Mouse (Mus musculus): ENCODE measurements at regions not wholly inside any gene's neighbourhood (a gene's known extent, or its start where the extent isn't known, plus 50 kb on each side); places are given as distances from the start of the nearest gene placed in this dataset.

DNA sequence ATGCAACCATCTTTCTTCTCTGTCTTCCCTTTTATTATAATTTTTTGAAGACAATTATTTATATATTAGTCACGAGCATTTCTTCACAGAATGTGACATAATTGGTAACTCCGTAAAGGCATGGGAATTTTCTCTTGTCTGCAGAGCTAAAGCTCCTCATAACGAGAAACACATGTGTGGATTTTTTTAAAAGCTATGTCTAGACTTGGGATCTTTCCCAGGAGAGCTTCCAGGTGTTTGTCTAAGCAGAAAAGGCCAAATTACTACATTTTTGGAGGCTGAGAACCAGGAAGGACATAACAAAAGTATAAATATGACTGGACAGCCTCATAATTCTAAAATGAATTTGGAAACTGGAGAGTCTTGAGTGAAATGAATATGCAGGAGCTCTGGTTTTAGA lies 125.2 kb upstream of the Tmc3 start:
- no peak for TF ChIP-seq POLR2A (IDR thresholded peaks at IDR 0.05; ENCODE audit: extremely low read depth, insufficient read depth, low read length)
- no peak for TF ChIP-seq CTCF (IDR thresholded peaks at IDR 0.05; ENCODE audit: extremely low read depth, insufficient read depth, low read length)
